Mouse (Mus musculus) skeletal muscle tissue, adult 2 months (tissue): ENCODE measurements around the gene Senp6.

ENCODE experiments used
- DNase-seq: peaks from one replicate; pipeline ENCODE4 v3.0.0-alpha.2; 2012; ENCODE audit warnings: low read depth, low spot score

Senp6 gene

DNA sequence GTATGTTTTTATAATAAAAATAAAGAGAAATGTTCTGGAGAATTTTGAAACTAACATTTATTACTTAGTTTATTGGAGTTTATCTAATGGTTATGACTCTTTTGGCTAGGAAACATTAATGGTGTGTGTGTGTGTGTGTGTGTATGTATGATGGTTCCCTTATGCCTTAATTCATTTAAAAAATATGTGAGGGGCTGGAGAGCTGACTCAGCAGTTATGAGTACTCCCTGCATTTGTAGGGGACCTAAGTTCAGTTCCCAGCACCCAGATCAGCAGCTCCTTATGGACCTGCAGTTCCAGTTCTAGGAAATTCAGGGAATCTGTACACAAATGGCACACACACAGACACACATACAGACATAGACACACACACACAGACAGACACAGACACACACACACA is 104.5 kb downstream of the Senp6 start:
- no peak for DNase-seq

- no peak for DNase-seq
These were observed 105.9 kb downstream of the Senp6 start for GRCm38 (mm10) chr9:80172396-80173222.

DNA sequence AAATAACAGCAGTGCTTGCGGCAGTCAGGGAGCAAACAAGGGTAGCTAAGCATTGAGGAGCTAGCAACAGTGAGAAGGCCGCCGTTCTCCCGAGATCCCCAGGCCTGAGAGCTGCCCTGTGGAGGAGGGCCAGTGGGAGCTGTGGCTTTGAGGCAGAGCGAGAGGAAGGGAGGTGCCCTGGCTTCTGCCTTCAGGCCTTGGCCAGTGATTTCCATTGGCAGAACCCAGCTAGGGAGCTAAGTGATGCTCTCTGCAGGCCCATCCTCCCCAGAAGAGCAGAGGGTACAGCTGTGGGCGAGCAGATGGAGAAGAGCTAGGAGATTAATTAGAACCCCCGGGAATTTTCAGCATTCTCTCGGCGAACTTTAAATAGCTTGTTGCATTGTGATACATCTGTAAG is 106.9 kb downstream of the Senp6 start:
- DNase-seq, result no peak

GRCm38 (mm10) chr9:80176696-80177478 is 110.2 kb downstream of the Senp6 start:
- DNase-seq, result peak; percentile 64

- no peak for DNase-seq
These were observed 112.0 kb downstream of the Senp6 start for GRCm38 (mm10) chr9:80178670-80179069.

- no peak for DNase-seq
These were observed 113.0 kb downstream of the Senp6 start for GRCm38 (mm10) chr9:80179688-80180087.

- no peak for DNase-seq
These were observed 114.1 kb downstream of the Senp6 start for GRCm38 (mm10) chr9:80180771-80181170.

- DNase-seq, result no peak
These were observed 115.0 kb downstream of the Senp6 start for GRCm38 (mm10) chr9:80181692-80182091.

- DNase-seq, result no peak
These were observed 117.4 kb downstream of the Senp6 start for GRCm38 (mm10) chr9:80184138-80184537.

DNA sequence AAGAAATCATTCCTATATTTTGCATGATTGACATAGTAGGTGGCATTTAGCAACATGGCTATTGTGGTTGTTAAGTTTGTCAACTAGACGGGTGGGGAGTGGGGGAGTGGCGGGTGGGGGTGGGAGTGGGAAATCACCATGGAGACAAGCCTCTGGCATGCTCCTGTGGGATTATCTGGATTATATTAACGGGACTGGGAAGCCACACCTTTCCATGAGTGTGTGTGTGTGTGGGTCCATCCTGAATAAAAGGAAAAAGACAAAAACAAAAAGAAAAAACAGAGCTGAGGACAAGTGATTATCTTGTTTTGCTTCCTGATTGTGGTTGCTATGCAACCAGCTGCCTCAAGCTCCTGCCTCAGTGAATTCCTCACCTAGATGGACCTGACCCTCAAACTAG is 119.0 kb downstream of the Senp6 start:
- DNase-seq, result no peak

DNA sequence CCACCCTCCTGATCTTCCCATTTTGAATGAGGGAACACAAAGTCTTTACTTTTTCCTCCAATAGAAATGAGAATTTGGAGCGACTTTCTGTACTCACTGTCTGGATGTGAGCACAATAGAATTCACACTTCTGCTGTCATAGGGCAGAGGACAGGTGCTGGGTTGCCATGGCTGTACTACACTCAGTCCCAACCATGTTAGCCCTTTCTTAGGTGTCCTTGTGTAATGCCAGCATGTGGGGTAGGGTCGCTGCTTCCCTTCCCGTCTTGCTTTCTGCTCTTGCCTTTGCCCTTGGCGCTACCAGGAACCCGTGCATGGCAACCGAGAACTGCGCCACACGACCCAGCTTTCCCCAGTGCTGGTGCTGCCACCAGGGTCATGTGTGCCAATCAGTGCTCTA is 120.0 kb downstream of the Senp6 start:
- no peak for DNase-seq

GRCm38 (mm10) chr9:80188324-80188893 is 121.7 kb downstream of the Senp6 start:
- no peak for DNase-seq

DNA sequence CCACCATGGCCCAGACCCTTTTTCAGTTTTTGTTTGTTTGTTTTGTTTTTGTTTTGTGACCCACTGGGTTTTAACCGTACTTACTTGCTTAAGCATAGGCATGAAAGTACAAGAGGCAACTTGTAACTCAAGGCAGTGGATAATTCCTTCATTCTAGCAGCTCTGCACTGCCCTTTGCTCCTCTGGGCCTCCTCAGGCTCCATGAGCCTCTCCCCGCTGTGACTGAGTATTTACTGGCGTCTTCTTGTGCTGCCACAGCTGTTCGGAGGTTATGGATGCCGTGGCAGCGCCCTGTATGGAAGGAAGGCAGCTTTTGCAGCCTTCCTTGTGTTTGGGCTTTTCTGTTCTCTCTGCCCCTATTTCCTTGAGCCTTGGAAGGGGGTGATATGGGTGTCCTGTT is 124.5 kb downstream of the Senp6 start:
- DNase-seq, result no peak

DNA sequence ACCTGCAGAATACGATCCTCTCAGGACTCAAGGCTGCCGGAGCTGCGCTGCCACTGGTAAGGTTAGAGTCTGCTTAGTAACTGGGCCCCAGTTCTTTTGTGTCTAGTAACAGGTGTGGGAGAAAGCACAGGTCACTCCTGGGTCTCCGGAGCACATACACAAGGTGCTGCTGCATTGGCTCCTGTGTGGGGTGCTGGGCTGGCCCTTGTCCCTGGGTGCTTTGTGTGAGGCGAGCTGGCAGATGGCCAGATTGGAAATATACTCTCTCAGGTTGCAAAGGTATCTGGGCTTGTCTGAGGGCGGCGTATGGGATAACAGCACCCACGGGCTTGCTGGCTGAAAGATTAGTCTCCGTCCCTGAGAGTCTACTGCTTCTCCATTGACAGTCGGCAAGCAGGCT is 125.6 kb downstream of the Senp6 start:
- DNase-seq, result peak; percentile 13

DNA sequence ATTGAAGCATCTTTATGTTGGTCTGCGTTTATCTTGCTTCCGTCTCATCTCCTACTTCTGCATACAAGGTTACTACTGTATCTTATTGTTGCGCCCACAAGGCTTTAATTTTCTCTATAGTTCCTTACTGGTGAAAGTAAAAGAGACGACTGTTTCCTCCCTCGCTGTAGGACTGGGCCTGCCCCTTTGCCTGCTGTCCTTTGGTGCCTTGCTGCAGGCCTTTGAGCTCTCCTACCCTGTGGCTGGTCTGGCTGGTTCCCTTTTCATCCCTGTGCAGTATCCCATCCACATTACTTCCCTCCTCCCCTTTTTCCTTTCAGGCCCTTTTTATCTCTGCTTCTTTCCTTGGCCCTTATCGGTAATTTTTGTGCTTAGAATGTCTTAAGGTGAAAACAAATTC is 127.7 kb downstream of the Senp6 start:
- DNase-seq, result no peak
